Mouse (Mus musculus) frontal cortex, postnatal 14 days (tissue): ENCODE measurements around the gene Lmtk2.

ENCODE experiments used
- DNase-seq, 2 experiments: peaks; one replicate each; pipeline ENCODE4 v3.0.0; 2022; ENCODE audit warnings: low spot score in 2 of 2

Lmtk2 gene

GRCm38 (mm10) chr5:144109201-144109600, 9.0 kb downstream of the Lmtk2 start:
- DNase-seq: no peak

- no peak for DNase-seq
These were observed 12.6 kb downstream of the Lmtk2 start for GRCm38 (mm10) chr5:144112574-144113438.

GRCm38 (mm10) chr5:144114068-144114467, 13.8 kb downstream of the Lmtk2 start:
- no peak for DNase-seq

- no peak for DNase-seq
These were observed 14.9 kb downstream of the Lmtk2 start for GRCm38 (mm10) chr5:144114970-144115627.

GRCm38 (mm10) chr5:144115628-144115977, 15.4 kb downstream of the Lmtk2 start:
- DNase-seq: no peak

- DNase-seq: no peak
These were observed 18.0 kb downstream of the Lmtk2 start for GRCm38 (mm10) chr5:144118271-144118670.

- no peak for DNase-seq
These were observed 19.1 kb downstream of the Lmtk2 start for GRCm38 (mm10) chr5:144119286-144119685.

- DNase-seq: no peak
These were observed 21.3 kb downstream of the Lmtk2 start for GRCm38 (mm10) chr5:144121489-144121888.

GRCm38 (mm10) chr5:144125979-144126755, 25.9 kb downstream of the Lmtk2 start:
- no peak for DNase-seq

- no peak for DNase-seq
These were observed 43.3 kb downstream of the Lmtk2 start for GRCm38 (mm10) chr5:144143531-144143930.

GRCm38 (mm10) chr5:144146898-144147297, 46.7 kb downstream of the Lmtk2 start:
- no peak for DNase-seq

- DNase-seq: no peak
These were observed 49.3 kb downstream of the Lmtk2 start for GRCm38 (mm10) chr5:144149530-144149929.

- no peak for DNase-seq
These were observed 51.0 kb downstream of the Lmtk2 start for GRCm38 (mm10) chr5:144151270-144151669.

GRCm38 (mm10) chr5:144154528-144154927, 54.3 kb downstream of the Lmtk2 start:
- DNase-seq: peak in 1 of 2 experiments; percentile 57

GRCm38 (mm10) chr5:144158604-144159003, 58.4 kb downstream of the Lmtk2 start:
- peak in 1 of 2 experiments; percentile 37 for DNase-seq

- no peak for DNase-seq
These were observed 58.9 kb downstream of the Lmtk2 start for GRCm38 (mm10) chr5:144159137-144159536.

- no peak for DNase-seq
These were observed 62.0 kb downstream of the Lmtk2 start for GRCm38 (mm10) chr5:144162080-144162812.

GRCm38 (mm10) chr5:144162813-144163517, 62.7 kb downstream of the Lmtk2 start:
- no peak for DNase-seq

GRCm38 (mm10) chr5:144165756-144166155, 65.5 kb downstream of the Lmtk2 start:
- no peak for DNase-seq

GRCm38 (mm10) chr5:144169275-144169975, 69.2 kb downstream of the Lmtk2 start:
- no peak for DNase-seq
